Mouse (Mus musculus): ENCODE results near the gene Ppox. TPM values are rescaled to one million over a fixed set of nuclear protein-coding genes. Genes with fewer than 3 reads are reported as not detected.

The Ppox gene
- polyA plus RNA-seq, 1 experiment: 12.3 TPM

- peak overlapping the region; percentile 83 for H3K4me3 ChIP-seq (ENCODE audit: insufficient read depth, low read depth, low read length)
- H3K27ac ChIP-seq (replicated peaks; ENCODE audit: low read depth, low read length): no peak overlapping the region
- H3K4me1 ChIP-seq (ENCODE audit: control insufficient read depth, insufficient read depth, insufficient read length, low read length): peaks cover 5% of the 10 kb centered on the region; the same call in 1 of the 2 replicates
Measured at GRCm38 (mm10) chr1:171279721-171280120, 1.3 kb downstream of the Ppox start.

- H3K4me1 ChIP-seq (ENCODE audit: control insufficient read depth, insufficient read depth, insufficient read length, low read length): peaks cover 5% of the 10 kb centered on the region; the same call in 1 of the 2 replicates
- no peak overlapping the region for H3K4me3 ChIP-seq (ENCODE audit: insufficient read depth, low read depth, low read length)
- H3K27ac ChIP-seq (replicated peaks; ENCODE audit: low read depth, low read length): no peak overlapping the region
Measured at GRCm38 (mm10) chr1:171279012-171279705, 1.8 kb downstream of the Ppox start.

DNA sequence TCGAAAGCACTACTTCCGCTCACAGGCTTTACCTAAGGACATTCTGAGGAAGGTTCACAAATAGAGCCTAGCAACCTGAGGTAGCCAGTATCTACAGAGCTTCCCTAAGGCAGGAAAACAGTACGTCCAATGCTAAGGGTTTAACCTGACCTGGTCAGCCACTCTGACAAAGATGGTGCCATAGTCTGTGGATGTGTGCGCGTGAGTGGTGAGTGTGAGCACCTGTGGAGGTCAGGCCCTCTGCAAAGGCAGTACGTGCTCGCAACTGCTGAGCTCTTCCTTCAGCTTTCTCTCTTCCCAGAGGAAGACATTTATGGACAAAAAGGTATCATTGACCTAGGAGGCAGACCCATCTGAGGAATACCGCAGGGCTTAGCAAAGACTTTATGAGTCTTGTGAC, 2.5 kb downstream of the Ppox start:
- Histone ChIP-seq H3K4me3 (ENCODE audit: insufficient read depth, low read depth, low read length) (no peak overlapping the region), H3K4me1 (ENCODE audit: control insufficient read depth, insufficient read depth, insufficient read length, low read length) (peaks cover 5% of the 10 kb centered on the region; the same call in 1 of the 2 replicates), H3K27ac (replicated peaks; ENCODE audit: low read depth, low read length) (no peak overlapping the region)

- Histone ChIP-seq H3K4me3 (ENCODE audit: insufficient read depth, low read depth, low read length) (no peak overlapping the region), H3K4me1 (ENCODE audit: control insufficient read depth, insufficient read depth, insufficient read length, low read length) (peaks cover 5% of the 10 kb centered on the region; the same call in 1 of the 2 replicates), H3K27ac (replicated peaks; ENCODE audit: low read depth, low read length) (no peak overlapping the region)
Measured at GRCm38 (mm10) chr1:171277736-171278135, 3.2 kb downstream of the Ppox start.

GRCm38 (mm10) chr1:171276110-171276748, 4.8 kb downstream of the Ppox start:
- no peak overlapping the region for H3K27ac ChIP-seq (replicated peaks; ENCODE audit: low read depth, low read length)
- peaks cover 12% of the 10 kb centered on the region; the same call in 1 of the 2 replicates for H3K4me1 ChIP-seq (ENCODE audit: control insufficient read depth, insufficient read depth, insufficient read length, low read length)
- no peak overlapping the region for H3K4me3 ChIP-seq (ENCODE audit: insufficient read depth, low read depth, low read length)

DNA sequence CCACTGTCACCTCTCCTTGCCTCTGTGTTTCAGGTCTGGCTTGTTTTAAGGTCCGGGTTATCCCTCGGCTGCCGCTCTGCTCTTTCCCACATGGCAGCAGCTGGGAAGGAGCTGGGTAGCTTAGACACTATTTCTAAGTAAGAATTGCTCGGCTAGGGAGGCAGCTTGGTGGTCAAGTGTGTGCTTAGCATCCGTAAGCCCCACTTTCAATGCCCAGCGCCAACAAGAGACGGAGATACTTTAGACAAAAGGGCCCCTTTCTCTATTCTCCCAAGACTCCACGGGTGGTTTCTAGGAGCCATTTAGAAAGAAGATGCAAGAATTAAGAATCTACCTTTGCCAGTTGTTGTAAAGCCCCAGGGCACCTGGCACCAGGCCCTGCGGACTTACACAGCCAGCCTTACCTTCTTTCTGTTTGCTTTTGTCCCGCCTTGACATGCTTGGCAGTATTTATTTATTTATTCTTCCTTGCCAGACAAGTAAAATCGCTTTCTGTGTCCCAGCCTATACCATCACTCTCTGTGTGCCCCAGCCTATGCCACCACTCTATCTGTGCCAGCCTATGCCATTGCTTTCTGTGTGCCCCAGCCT, 5.7 kb downstream of the Ppox start:
- Histone ChIP-seq H3K27ac (replicated peaks; ENCODE audit: low read depth, low read length) (no peak overlapping the region), H3K4me3 (ENCODE audit: insufficient read depth, low read depth, low read length) (no peak overlapping the region), H3K4me1 (ENCODE audit: control insufficient read depth, insufficient read depth, insufficient read length, low read length) (peaks cover 13% of the 10 kb centered on the region; the same call in 1 of the 2 replicates)

DNA sequence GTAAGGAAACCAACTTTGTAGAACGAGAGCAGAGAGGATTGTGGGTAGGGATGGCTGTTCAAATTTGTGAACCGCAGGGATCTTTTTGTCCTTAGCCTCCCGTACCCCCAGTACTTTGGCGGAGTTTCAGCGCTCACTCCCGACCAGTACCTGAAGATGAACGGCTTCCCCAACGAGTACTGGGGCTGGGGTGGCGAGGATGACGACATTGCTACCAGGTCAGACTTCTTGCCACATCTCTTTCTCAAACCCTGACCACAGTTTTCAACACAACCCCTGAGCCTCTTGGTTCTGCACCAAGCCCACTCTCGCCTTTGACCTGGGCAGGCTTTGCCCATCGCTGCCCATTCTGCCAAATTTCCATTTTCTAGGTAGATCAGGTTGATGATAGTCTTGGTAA, 6.8 kb downstream of the Ppox start:
- no peak overlapping the region for H3K27ac ChIP-seq (replicated peaks; ENCODE audit: low read depth, low read length)
- H3K4me1 ChIP-seq (ENCODE audit: control insufficient read depth, insufficient read depth, insufficient read length, low read length): peaks cover 10% of the 10 kb centered on the region; the same call in 1 of the 2 replicates
- H3K4me3 ChIP-seq (ENCODE audit: insufficient read depth, low read depth, low read length): no peak overlapping the region

- H3K27ac ChIP-seq (replicated peaks; ENCODE audit: low read depth, low read length): peak overlapping the region; percentile 39; the same call in 1 of the 2 replicates
- H3K4me1 ChIP-seq (ENCODE audit: control insufficient read depth, insufficient read depth, insufficient read length, low read length): peaks cover 10% of the 10 kb centered on the region; the same call in 1 of the 2 replicates
- peak overlapping the region; percentile 17; the same call in 1 of the 2 replicates for H3K4me3 ChIP-seq (ENCODE audit: insufficient read depth, low read depth, low read length)
Measured at GRCm38 (mm10) chr1:171272086-171272485, 8.9 kb downstream of the Ppox start.

DNA sequence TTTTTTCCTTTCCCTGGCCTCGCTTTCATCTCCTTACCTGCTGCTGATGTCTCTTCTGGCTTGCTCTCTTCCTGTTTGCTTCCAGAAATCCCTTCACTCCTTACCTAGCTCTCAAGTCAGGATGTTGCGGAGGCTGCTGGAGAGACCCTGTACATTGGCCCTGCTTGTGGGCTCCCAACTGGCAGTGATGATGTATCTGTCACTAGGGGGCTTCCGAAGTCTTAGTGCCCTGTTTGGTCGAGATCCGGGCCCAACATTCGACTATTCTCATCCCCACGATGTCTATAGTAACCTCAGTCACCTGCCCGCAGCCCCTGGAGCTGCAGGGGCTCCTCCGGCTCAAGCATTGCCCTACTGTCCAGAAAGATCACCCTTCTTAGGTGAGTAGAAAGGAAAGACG, 9.4 kb downstream of the Ppox start:
- Histone ChIP-seq H3K4me3 (ENCODE audit: insufficient read depth, low read depth, low read length) (peak overlapping the region; percentile 17; the same call in 1 of the 2 replicates), H3K4me1 (ENCODE audit: control insufficient read depth, insufficient read depth, insufficient read length, low read length) (peaks cover 10% of the 10 kb centered on the region; the same call in 1 of the 2 replicates), H3K27ac (replicated peaks; ENCODE audit: low read depth, low read length) (peak overlapping the region; percentile 39; the same call in 1 of the 2 replicates)

DNA sequence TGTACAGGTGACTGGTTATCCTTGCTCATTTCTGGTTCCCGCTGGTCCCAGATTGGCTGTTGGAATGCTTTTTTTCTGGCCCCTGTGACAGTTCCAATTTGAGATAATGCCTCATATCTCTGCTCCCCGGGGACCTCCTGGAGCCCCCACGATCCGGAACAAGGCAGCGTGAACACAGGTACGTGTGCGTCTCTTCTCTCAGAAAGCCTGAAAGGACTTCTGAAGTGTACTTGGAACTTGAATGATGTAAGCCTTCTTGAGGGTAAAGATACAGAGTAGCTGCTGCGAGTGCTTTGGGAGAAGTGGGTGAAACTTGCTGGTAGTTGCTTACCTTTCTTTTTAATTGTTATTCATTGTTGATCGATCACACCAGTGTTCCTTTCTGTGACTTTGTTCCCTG, 9.8 kb downstream of the Ppox start:
- peak overlapping the region; percentile 76 for H3K4me3 ChIP-seq (ENCODE audit: insufficient read depth, low read depth, low read length)
- no peak overlapping the region for H3K27ac ChIP-seq (replicated peaks; ENCODE audit: low read depth, low read length)
- peaks cover 10% of the 10 kb centered on the region; the same call in 1 of the 2 replicates for H3K4me1 ChIP-seq (ENCODE audit: control insufficient read depth, insufficient read depth, insufficient read length, low read length)

DNA sequence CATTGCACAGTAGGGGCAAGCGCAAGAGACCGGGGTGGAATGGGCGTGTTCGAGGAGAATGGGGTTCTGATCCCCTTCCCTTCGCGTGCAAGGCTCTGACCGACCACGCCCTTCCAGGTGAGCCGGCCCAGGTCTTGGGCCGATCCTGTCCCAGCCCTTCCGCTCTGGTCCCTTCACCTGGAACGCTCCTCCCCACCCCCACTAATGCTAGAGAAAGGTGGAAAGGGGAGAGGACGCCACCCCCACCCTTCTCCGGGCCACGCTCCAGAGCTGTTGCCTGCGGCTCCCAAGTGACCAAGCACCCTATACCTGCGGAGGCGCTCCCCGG, 10.4 kb downstream of the Ppox start:
- peak overlapping the region; percentile 28; the same call in 1 of the 2 replicates for H3K27ac ChIP-seq (replicated peaks; ENCODE audit: low read depth, low read length)
- peak overlapping the region; percentile 76 for H3K4me3 ChIP-seq (ENCODE audit: insufficient read depth, low read depth, low read length)
- H3K4me1 ChIP-seq (ENCODE audit: control insufficient read depth, insufficient read depth, insufficient read length, low read length): peaks cover 10% of the 10 kb centered on the region; the same call in 1 of the 2 replicates

DNA sequence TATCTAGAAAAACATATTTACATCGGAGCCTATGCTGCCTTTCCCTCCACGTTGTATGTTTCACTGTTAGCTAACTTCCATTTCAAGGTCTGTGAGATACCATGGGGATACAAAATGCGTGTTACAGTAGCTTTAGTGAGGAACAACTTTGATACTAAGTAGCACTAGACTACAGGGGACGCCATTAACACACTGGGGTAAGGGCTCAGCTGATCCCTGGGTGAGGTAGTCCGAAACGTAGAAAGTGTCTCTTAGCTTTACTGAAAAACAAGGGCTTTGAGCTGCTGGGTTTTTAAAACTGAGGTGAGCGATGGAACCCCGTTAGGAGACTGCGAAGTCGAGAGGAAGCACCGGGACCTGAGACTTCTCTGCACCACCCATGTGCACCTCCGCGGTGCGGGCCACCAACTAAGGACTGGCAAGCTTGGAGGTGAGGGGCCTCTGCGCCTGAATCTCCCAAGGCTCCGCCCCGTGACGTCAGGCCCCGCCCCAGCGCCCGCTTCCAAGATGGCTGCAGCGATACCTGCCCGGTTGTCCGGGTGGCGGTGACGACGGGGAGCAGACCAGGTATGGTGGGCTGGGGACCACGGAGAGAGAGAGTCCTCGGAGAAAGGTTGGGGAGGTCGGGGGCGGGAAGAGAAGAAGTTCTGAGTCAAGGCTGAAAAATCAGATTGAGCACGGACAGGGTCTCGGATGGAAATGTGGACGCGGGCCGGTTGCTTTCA, 11.0 kb downstream of the Ppox start, which contains the start of gene B4galt3:
Gene B4galt3 (plus strand): TSS at position 481 of the 725 bp plus-strand sequence.
- peaks cover 10% of the 10 kb centered on the region; the same call in 1 of the 2 replicates for H3K4me1 ChIP-seq (ENCODE audit: control insufficient read depth, insufficient read depth, insufficient read length, low read length)
- H3K4me3 ChIP-seq (ENCODE audit: insufficient read depth, low read depth, low read length): peak within 1 kb of the TSS; percentile 76

GRCm38 (mm10) chr1:171268341-171268740, 12.6 kb downstream of the Ppox start:
- Histone ChIP-seq H3K27ac (replicated peaks; ENCODE audit: low read depth, low read length) (no peak overlapping the region), H3K4me3 (ENCODE audit: insufficient read depth, low read depth, low read length) (no peak overlapping the region), H3K4me1 (ENCODE audit: control insufficient read depth, insufficient read depth, insufficient read length, low read length) (peaks cover 10% of the 10 kb centered on the region; the same call in 1 of the 2 replicates)

More for the DNA sequence above, 11.0 kb downstream of the Ppox start, which contains the start of gene B4galt3:
- peak within 1 kb of the TSS; percentile 69 for H3K27ac ChIP-seq (replicated peaks; ENCODE audit: low read depth, low read length)

- H3K27ac ChIP-seq (replicated peaks; ENCODE audit: low read depth, low read length): no peak overlapping the region
- H3K4me3 ChIP-seq (ENCODE audit: insufficient read depth, low read depth, low read length): no peak overlapping the region
- H3K4me1 ChIP-seq (ENCODE audit: control insufficient read depth, insufficient read depth, insufficient read length, low read length): peaks cover 7% of the 10 kb centered on the region; the same call in 1 of the 2 replicates
Measured at GRCm38 (mm10) chr1:171265971-171266744, 14.8 kb downstream of the Ppox start.
